Mouse (Mus musculus) kidney, postnatal 10 days (tissue): ENCODE measurements around the gene 4932414N04Rik.
"Not testable (repeated sequence)": the region's sequence is repeated elsewhere in the genome, so short reads cannot be mapped to it uniquely, and the experiment has no call there.

Experiments used
- DNase-seq: peaks from one replicate; pipeline ENCODE4 v3.0.0; 2021; ENCODE audit warnings: mixed read lengths

4932414N04Rik gene

GRCm38 (mm10) chr2:68656186-68656585 is at the start of gene 4932414N04Rik:
Gene 4932414N04Rik (plus strand): TSS chr2:68656486.
- DNase-seq, result not testable (repeated sequence)

- no peak for DNase-seq
Measured at GRCm38 (mm10) chr2:68732216-68732615, 75.9 kb downstream of the 4932414N04Rik start.

GRCm38 (mm10) chr2:68739772-68740739 is 83.8 kb downstream of the 4932414N04Rik start:
- DNase-seq, result peak; percentile 64

- peak; percentile 8 for DNase-seq
Measured at GRCm38 (mm10) chr2:68744599-68744998, 88.3 kb downstream of the 4932414N04Rik start.

GRCm38 (mm10) chr2:68756179-68756578 is 99.9 kb downstream of the 4932414N04Rik start:
- no peak for DNase-seq

- DNase-seq, result peak; percentile 57
Measured at GRCm38 (mm10) chr2:68756793-68757192, 100.5 kb downstream of the 4932414N04Rik start.

- peak; percentile 26 for DNase-seq
Measured at GRCm38 (mm10) chr2:68765371-68765770, 109.1 kb downstream of the 4932414N04Rik start.

GRCm38 (mm10) chr2:68767186-68767890 is 111.1 kb downstream of the 4932414N04Rik start:
- no peak for DNase-seq

GRCm38 (mm10) chr2:68782268-68783132 is 126.2 kb downstream of the 4932414N04Rik start:
- peak; percentile 37 for DNase-seq

- DNase-seq, result not testable (repeated sequence)
Measured at GRCm38 (mm10) chr2:68783664-68784063, 127.4 kb downstream of the 4932414N04Rik start.

- peak; percentile 90 for DNase-seq
Measured at GRCm38 (mm10) chr2:68784710-68785427, 128.6 kb downstream of the 4932414N04Rik start.

GRCm38 (mm10) chr2:68787161-68787675 is 130.9 kb downstream of the 4932414N04Rik start:
- DNase-seq, result no peak

- no peak for DNase-seq
Measured at GRCm38 (mm10) chr2:68792296-68792695, 136.0 kb downstream of the 4932414N04Rik start.

GRCm38 (mm10) chr2:68793472-68793871 is 137.2 kb downstream of the 4932414N04Rik start:
- no peak for DNase-seq

- DNase-seq, result no peak
Measured at GRCm38 (mm10) chr2:68794181-68794580, 137.9 kb downstream of the 4932414N04Rik start.

GRCm38 (mm10) chr2:68794616-68795015 is 138.3 kb downstream of the 4932414N04Rik start:
- DNase-seq, result no peak

GRCm38 (mm10) chr2:68796011-68796775 is 139.9 kb downstream of the 4932414N04Rik start:
- no peak for DNase-seq

- peak; percentile 45 for DNase-seq
Measured at GRCm38 (mm10) chr2:68797106-68797505, 140.8 kb downstream of the 4932414N04Rik start.
